Mouse (Mus musculus) macrophage (primary cell): ENCODE data around the gene Atxn1. TPM values are rescaled to one million over a fixed set of nuclear protein-coding genes. Genes with fewer than 3 reads are reported as not detected.

Experiments
- H3K27ac ChIP-seq: fragments of 350-480 bp; formaldehyde crosslinking; 2 replicates; pipeline ENCODE4 v1.9.0; 2021
- H3K36me3 ChIP-seq: fragments of 350-480 bp; formaldehyde crosslinking; 2 replicates; pipeline ENCODE4 v1.9.0; 2021; ENCODE audit errors: inconsistent target
- H3K4me3 ChIP-seq: fragments of 350-480 bp; formaldehyde crosslinking; 2 replicates; pipeline ENCODE4 v1.9.0; 2021; ENCODE audit errors: inconsistent target
- H3K79me2 ChIP-seq: fragments of 350-480 bp; formaldehyde crosslinking; 2 replicates; pipeline ENCODE4 v1.9.0; 2021; ENCODE audit errors: inconsistent target
- WGBS: methylation state at CpG from one replicate; pipeline ENCODE4 v1.1.7; 2026; ENCODE audit warnings: inconsistent platforms; ENCODE audit not compliant: missing documents; 5-methylcytosine and 5-hydroxymethylcytosine counted together
- polyA plus RNA-seq: library from polyadenylated mRNA; stranded (reverse); fragments of 250-400 nt; gene quantifications from 3 replicates; pipeline ENCODE4 v1.2.4, GENCODE M21; 2018; ENCODE audit warnings: inconsistent platforms

Atxn1 gene
- polyA plus RNA-seq, 1 experiment from 2014 or later = 10.8 TPM

- no peaks in the 10 kb centered on the region for H3K36me3 ChIP-seq
- WGBS = 93% methylated on average over 11 of the region's 11 CpGs
- H3K27ac ChIP-seq = no peak overlapping the region
- H3K4me3 ChIP-seq = no peak overlapping the region
- no peaks in the 10 kb centered on the region for H3K79me2 ChIP-seq
Observed at GRCm38 (mm10) chr13:45709402-45709801, 255.4 kb downstream of the Atxn1 start.

GRCm38 (mm10) chr13:45701296-45701790, 263.5 kb downstream of the Atxn1 start:
- WGBS = 93% methylated on average over 7 of the region's 7 CpGs
- Histone ChIP-seq H3K27ac (no peak overlapping the region), H3K79me2 (no peaks in the 10 kb centered on the region), H3K4me3 (no peak overlapping the region), H3K36me3 (peaks cover 4% of the 10 kb centered on the region; the same call in 1 of the 2 replicates)

- 94% methylated on average over 3 of the region's 3 CpGs for WGBS
- H3K27ac ChIP-seq = no peak overlapping the region
- peaks cover 4% of the 10 kb centered on the region; the same call in 1 of the 2 replicates for H3K36me3 ChIP-seq
- H3K79me2 ChIP-seq = no peaks in the 10 kb centered on the region
- H3K4me3 ChIP-seq = no peak overlapping the region
Observed at GRCm38 (mm10) chr13:45698982-45699381, 265.8 kb downstream of the Atxn1 start.

- peaks cover 4% of the 10 kb centered on the region; the same call in 1 of the 2 replicates for H3K36me3 ChIP-seq
Observed at GRCm38 (mm10) chr13:45696009-45696408, 268.8 kb downstream of the Atxn1 start.

GRCm38 (mm10) chr13:45694921-45695437, 269.8 kb downstream of the Atxn1 start:
- H3K27ac ChIP-seq = no peak overlapping the region
- H3K4me3 ChIP-seq = no peak overlapping the region
- peaks cover 4% of the 10 kb centered on the region; the same call in 1 of the 2 replicates for H3K36me3 ChIP-seq
- WGBS = 87% methylated on average over 12 of the region's 12 CpGs
- H3K79me2 ChIP-seq = no peaks in the 10 kb centered on the region

More at GRCm38 (mm10) chr13:45696009-45696408, 268.8 kb downstream of the Atxn1 start:
- Histone ChIP-seq H3K4me3 (no peak overlapping the region), H3K79me2 (no peaks in the 10 kb centered on the region), H3K27ac (no peak overlapping the region)
- 92% methylated on average over 6 of the region's 6 CpGs for WGBS

- Histone ChIP-seq H3K27ac (peak overlapping the region; percentile 41), H3K36me3 (peaks cover 4% of the 10 kb centered on the region; the same call in 1 of the 2 replicates), H3K79me2 (no peaks in the 10 kb centered on the region), H3K4me3 (no peak overlapping the region)
- 80% methylated on average over 7 of the region's 9 CpGs for WGBS
Observed at GRCm38 (mm10) chr13:45693953-45694352, 270.9 kb downstream of the Atxn1 start.

- H3K4me3 ChIP-seq = no peak overlapping the region
- peak overlapping the region; percentile 41 for H3K27ac ChIP-seq
- WGBS = 5% methylated on average over 11 of the region's 11 CpGs
- H3K79me2 ChIP-seq = no peaks in the 10 kb centered on the region
- H3K36me3 ChIP-seq = peaks cover 4% of the 10 kb centered on the region; the same call in 1 of the 2 replicates
Observed at GRCm38 (mm10) chr13:45693534-45693933, 271.3 kb downstream of the Atxn1 start.

GRCm38 (mm10) chr13:45693126-45693525, 271.7 kb downstream of the Atxn1 start:
- H3K36me3 ChIP-seq = peaks cover 4% of the 10 kb centered on the region; the same call in 1 of the 2 replicates
- no peak overlapping the region for H3K4me3 ChIP-seq
- H3K27ac ChIP-seq = peak overlapping the region; percentile 41
- WGBS = 36% methylated on average over 4 of the region's 4 CpGs
- no peaks in the 10 kb centered on the region for H3K79me2 ChIP-seq

- Histone ChIP-seq H3K79me2 (no peaks in the 10 kb centered on the region), H3K27ac (no peak overlapping the region), H3K4me3 (no peak overlapping the region), H3K36me3 (no peaks in the 10 kb centered on the region; the same call in 1 of the 2 replicates)
- 84% methylated on average over 9 of the region's 9 CpGs for WGBS
Observed at GRCm38 (mm10) chr13:45692440-45692839, 272.4 kb downstream of the Atxn1 start.

- H3K27ac ChIP-seq = no peak overlapping the region
- no peaks in the 10 kb centered on the region for H3K79me2 ChIP-seq
- 100% methylated on average over 1 of the region's 1 CpGs for WGBS
- H3K36me3 ChIP-seq = no peaks in the 10 kb centered on the region
- H3K4me3 ChIP-seq = no peak overlapping the region
Observed at GRCm38 (mm10) chr13:45690426-45690825, 274.4 kb downstream of the Atxn1 start.

- 82% methylated on average over 2 of the region's 2 CpGs for whole genome bisulfite sequencing
- Histone ChIP-seq H3K4me3 (no peak overlapping the region), H3K36me3 (no peaks in the 10 kb centered on the region), H3K27ac (no peak overlapping the region), H3K79me2 (no peaks in the 10 kb centered on the region)
Observed at GRCm38 (mm10) chr13:45688864-45689263, 275.9 kb downstream of the Atxn1 start.

- Histone ChIP-seq H3K4me3 (no peak overlapping the region), H3K36me3 (no peaks in the 10 kb centered on the region), H3K27ac (no peak overlapping the region), H3K79me2 (no peaks in the 10 kb centered on the region)
- WGBS = 96% methylated on average over 8 of the region's 8 CpGs
Observed at GRCm38 (mm10) chr13:45687581-45687980, 277.2 kb downstream of the Atxn1 start.

- no peaks in the 10 kb centered on the region for H3K36me3 ChIP-seq
- WGBS = 54% methylated on average over 3 of the region's 3 CpGs
- no peaks in the 10 kb centered on the region for H3K79me2 ChIP-seq
- H3K27ac ChIP-seq = no peak overlapping the region
- no peak overlapping the region for H3K4me3 ChIP-seq
Observed at GRCm38 (mm10) chr13:45686309-45686582, 278.6 kb downstream of the Atxn1 start.

- Histone ChIP-seq H3K36me3 (no peaks in the 10 kb centered on the region), H3K79me2 (no peaks in the 10 kb centered on the region), H3K27ac (no peak overlapping the region), H3K4me3 (no peak overlapping the region)
- WGBS = 78% methylated on average over 7 of the region's 7 CpGs
Observed at GRCm38 (mm10) chr13:45685575-45686308, 279.1 kb downstream of the Atxn1 start.

GRCm38 (mm10) chr13:45684891-45685311, 279.9 kb downstream of the Atxn1 start:
- 96% methylated on average over 4 of the region's 4 CpGs for WGBS
- Histone ChIP-seq H3K4me3 (no peak overlapping the region), H3K36me3 (no peaks in the 10 kb centered on the region), H3K27ac (no peak overlapping the region), H3K79me2 (no peaks in the 10 kb centered on the region)
